Mouse (Mus musculus): ENCODE results near the gene Map4k5.

DNA sequence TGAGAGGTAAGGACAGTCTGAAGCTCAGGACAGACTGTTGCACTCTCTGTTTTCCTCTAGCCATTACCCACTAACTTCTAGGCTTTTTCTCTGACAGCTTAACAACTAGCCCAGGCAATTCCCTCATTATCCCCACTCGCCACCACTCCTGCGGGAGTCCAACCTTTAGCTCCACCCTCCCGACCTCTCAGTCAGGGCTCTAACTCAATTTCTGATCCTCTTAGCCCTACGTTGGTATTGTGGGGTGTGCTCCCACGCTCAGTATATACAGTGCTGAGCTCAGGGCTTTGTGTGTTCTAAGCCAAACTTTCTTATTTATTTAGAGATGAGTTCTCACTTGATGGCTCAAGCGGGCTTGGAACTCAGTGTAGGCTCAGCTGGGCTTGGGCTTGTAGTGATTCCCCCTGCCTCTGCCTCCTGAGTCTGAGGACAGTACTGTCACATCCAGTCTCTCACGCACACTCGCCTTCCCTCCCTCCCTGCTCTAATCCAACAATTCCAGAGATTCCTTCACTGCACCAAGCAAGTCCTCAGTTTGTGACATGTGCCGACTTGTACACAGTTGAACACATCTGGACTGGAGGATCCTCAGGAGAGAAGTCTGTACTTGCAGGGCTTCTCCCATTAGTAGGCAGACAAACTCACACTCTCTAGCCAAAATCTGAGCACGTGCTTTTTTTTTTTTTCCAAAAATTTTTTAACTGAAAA lies 11.6 kb downstream of the Map4k5 start:
- TF ChIP-seq USF2 (IDR thresholded peaks at IDR 0.05; ENCODE audit: borderline replicate concordance in 1 of 2, insufficient read depth in 1 of 2, low read depth in 1 of 2, low read length in 2 of 2): no peak
- TF ChIP-seq GATA1 (IDR thresholded peaks at IDR 0.05; ENCODE audit: low read depth, low read length): no peak
- TF ChIP-seq EP300 (IDR thresholded peaks at IDR 0.05; ENCODE audit: low read depth in 1 of 2, low read length in 2 of 2): no peak
- no peak for TF ChIP-seq POLR2A (IDR thresholded peaks at IDR 0.05; ENCODE audit: control insufficient read depth in 1 of 2, insufficient read depth in 1 of 2, low read depth in 1 of 2, low read length in 2 of 2, poor library complexity in 1 of 2)
- no peak for TF ChIP-seq MAX (IDR thresholded peaks at IDR 0.05; ENCODE audit: low read length)
- no peak for TF ChIP-seq BHLHE40 (IDR thresholded peaks at IDR 0.05; ENCODE audit: borderline replicate concordance, low read depth, low read length)
- TF ChIP-seq MYB (IDR thresholded peaks at IDR 0.05; ENCODE audit: low read depth, low read length): no peak
- TF ChIP-seq SMC3 (IDR thresholded peaks at IDR 0.05; ENCODE audit: low read depth, low read length): no peak
